Mouse (Mus musculus): ENCODE measurements at regions not wholly inside any gene's neighbourhood (a gene's known extent, or its start where the extent isn't known, plus 50 kb on each side); places are given as distances from the start of the nearest gene placed in this dataset.

GRCm38 (mm10) chr2:173994301-173995073 lies 81.6 kb upstream of the Stx16 start:
- peak; percentile 38 for DNase-seq

DNA sequence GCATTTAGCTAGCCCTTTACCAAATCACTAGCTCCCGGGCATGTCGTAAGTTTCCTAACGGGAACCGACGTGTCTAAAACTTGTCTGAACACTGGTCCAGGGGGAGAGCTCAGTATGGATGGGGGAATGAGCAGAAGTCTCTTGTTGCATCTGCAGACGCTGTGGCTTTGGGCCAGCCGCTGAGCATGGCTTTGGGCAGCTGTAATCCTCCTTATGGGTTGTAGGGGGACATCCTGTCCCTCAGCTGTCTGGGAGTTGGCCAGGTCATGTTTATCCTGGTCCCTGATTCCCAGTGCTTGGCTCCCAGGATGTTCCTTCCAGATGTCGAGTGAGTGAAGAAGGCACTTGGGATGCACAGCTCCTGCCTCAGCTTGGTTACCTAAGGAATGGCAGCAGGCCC lies 71.4 kb upstream of the Stx16 start:
- no peak for DNase-seq

GRCm38 (mm10) chr2:174007976-174008349 lies 68.1 kb upstream of the Stx16 start:
- no peak for DNase-seq

GRCm38 (mm10) chr2:174008350-174009218 lies 67.5 kb upstream of the Stx16 start:
- no peak for DNase-seq

DNA sequence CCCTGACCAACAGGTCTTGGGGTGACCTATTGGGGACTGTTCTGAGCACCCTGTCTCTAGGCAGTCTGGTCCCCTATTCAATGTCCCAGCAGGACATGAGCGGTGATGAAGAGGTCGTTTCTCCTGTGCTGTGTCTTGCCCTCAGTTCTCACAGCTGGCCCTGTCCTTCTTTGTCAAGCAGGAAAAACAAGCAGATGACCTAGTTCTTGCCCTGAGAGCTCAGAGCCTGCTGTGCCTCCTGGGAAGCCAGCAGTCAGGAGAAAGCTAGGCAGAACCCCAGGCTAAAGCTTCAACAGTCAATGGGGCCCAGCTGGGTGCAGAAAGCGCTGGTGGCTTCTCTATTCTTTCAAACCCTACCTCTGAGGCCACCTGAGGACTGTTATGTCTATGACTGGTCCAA lies 66.1 kb upstream of the Stx16 start:
- no peak for DNase-seq

DNA sequence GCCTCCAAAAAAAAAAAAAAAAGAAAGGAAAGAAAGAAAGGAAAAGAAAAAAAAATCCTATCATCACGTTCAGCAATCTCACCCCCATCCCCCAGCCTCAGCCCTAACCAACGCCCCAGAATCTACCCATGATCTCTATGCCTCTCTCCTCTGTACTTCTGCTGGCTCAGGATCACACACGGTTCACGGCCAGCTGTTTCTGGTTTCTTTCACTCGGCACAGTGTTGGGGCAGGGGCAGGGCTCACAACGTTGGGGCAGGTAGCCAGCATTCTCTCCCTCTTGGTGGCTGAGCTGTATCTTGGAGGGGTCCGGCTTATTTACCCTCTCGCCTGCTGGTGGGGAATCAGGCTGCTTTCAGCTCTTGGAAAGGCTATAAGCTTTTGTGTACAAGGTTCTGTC lies 64.7 kb upstream of the Stx16 start:
- no peak for DNase-seq

DNA sequence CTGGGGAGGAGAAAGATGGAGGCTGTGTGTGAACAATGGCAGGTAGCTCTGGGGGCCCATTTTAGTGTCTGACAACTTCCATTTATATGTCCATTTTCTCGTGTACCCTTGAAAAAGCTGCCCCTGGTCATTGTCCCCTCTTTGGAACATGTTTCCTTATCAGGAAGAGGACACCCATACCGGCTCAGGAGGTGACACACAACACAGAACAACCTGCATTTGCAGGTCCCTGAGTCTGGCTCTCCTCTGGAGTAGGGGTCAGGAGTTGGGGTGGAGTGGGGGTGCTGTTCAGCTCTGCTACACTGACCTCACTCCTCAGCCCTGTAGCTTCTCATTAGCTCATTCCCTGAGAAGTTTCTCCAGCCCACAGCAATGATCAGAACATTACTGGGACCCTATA lies 61.7 kb upstream of the Stx16 start:
- no peak for DNase-seq

DNA sequence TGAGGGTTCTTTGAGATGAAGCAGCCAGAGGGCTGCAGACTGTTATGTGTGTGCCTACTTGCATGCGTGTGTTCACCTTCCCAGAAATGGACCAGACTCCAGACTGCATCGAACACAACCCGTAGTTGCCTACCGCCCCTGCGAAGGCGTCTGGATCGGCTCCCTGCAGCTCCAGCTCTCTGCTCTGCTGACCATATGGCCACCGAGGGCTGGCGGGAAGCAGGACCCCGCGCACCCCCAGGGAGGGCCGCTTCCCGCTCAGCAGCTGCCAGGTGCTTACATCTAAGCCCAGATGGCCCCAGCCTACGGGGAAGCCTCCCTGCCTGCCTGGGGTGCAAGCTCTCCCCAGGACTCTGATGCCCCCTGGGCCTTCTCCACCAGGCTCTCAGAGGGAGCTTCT lies 60.8 kb upstream of the Stx16 start:
- no peak for DNase-seq

DNA sequence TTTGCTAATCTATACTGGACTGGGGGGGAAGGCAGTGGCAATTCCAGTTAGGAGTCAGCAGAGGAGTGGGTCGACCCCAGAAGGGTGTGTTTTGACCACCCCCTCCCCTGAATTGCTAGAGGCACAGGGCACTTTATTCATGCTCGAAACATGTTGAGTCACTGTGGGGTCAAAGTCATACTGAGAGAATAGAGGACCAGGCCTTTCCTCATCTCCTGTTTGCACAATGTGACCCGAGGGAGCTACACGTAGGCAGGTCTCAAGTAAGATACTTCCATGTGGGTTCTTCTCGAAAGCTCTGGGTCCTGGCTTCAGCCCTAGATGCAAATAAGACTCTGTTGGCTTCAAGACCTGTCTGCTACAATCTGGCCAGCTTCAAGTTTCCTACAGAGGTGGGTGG lies 60.0 kb upstream of the Stx16 start:
- DNase-seq, result no peak

- DNase-seq, result no peak
Observed at GRCm38 (mm10) chr2:174017042-174017441, 59.1 kb upstream of the Stx16 start.

DNA sequence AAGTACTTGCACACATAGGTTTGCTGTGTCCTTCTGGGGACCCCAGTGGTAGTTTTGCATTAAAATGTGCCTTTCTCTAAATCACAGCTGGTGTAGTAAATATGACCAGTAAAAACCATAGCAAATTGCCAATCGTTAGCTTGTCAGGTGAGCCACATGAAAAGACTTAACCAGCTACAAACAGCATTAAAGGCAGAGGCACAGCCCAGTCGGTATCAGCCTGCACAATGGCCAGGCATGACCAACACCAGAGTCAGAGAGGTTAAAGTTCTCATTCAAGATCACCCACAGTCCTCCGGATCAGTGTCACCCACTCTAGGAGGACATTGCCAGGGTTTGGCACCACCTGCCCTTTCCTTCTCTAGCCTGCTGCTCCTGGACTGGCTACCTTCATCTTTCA lies 58.5 kb upstream of the Stx16 start:
- no peak for DNase-seq

DNA sequence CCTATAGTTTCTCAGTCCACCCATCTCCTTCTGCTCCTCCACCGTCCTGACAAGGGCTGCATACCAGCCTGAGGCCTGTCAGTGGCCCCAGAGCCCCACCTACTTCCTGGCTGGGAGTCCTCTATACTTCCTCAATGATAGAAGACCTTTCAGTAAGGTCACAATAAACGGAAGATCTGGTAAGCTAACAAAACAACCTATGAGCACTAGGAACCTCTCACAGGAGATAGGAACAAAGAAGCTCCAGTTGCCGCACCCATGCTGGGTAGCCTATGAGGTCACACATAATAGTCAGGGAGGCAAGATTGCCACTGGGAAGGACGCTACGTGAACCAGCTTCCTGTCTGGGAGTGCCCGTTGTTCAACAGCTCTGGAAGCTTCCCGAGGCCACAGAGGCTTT lies 58.1 kb upstream of the Stx16 start:
- DNase-seq, result no peak

- no peak for DNase-seq
Observed at GRCm38 (mm10) chr2:174018986-174019385, 57.1 kb upstream of the Stx16 start.

GRCm38 (mm10) chr2:174019970-174020369 lies 56.1 kb upstream of the Stx16 start:
- no peak for DNase-seq

- no peak for DNase-seq
Observed at GRCm38 (mm10) chr2:174020447-174020846, 55.7 kb upstream of the Stx16 start.

DNA sequence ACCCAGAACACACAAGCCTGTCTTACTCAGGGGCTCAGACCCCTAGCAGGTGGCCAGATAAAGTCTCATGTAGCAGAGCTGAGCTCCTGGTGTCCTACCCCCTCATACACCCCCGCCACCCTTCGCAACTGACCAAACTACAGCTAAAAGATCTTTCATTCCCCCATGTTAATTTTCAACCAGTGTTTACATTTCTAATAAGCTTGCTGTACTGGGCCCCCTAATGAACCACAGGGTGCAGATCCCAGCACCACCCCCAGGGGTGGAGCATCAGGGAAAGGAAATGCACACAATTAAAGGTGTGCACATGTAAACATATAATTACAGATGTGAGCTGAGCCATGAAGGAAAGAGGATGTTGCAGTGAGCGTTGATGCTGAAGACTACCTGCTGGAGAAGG lies 54.6 kb upstream of the Stx16 start:
- DNase-seq, result no peak

GRCm38 (mm10) chr2:174022292-174022691 lies 53.8 kb upstream of the Stx16 start:
- DNase-seq, result no peak

GRCm38 (mm10) chr2:174025181-174025870 lies 50.8 kb upstream of the Stx16 start:
- no peak for DNase-seq

Data from kidney, postnatal 14 days (tissue).